Comparison of ENCODE assay signal across 15 mouse cellular contexts in genomic region chr2:72041087-72041486, GRCm38 (mm10).
DNase-seq lines count a peak whose midpoint lies in the region.
"Had no signal": no experiment of that assay in that cellular context is flagged by ENCODE, and none has a peak within 500 bp of the region (broad histone marks: within the 10 kb centered on the region; RNA-seq: fewer than 3 reads in every experiment).

No protein-coding gene starts in this region.

- DNase-seq in cerebellum, adult 9-10 months = peak; percentile 35
- no peak for DNase-seq in cerebellum, adult 11 months
- DNase-seq in A20 (ENCODE audit: low read depth, low spot score) = peak; percentile 5
- no peak for DNase-seq in T-cell, adult 2 months (ENCODE audit: low spot score)
- DNase-seq: adrenal gland, adult 2 months; adrenal gland, adult 8-10 months; adrenal gland, postnatal 10 days; adrenal gland, postnatal 14 days; adrenal gland, postnatal 25 days; adrenal gland, postnatal 36 days; B cell, adult 2 months; cerebellum, adult 11-12 months; cerebellum, adult 2 months; cerebellum, adult 8-10 months; cerebellum, adult 9-11 months had no signal

Comparison
In these comparisons a context has a peak if more than half of its experiments do, and no peak if none do; other contexts are left out.
1. DNase-seq: peak in cerebellum, adult 9-10 months (single experiment) and A20 (single experiment); none in cerebellum, adult 11 months (single experiment) and T-cell, adult 2 months (single experiment).